Mouse (Mus musculus): ENCODE data around the gene Olfr720. TPM values are rescaled to one million over a fixed set of nuclear protein-coding genes. Genes with fewer than 3 reads are reported as not detected.

Gene Olfr720
- polyA plus RNA-seq (2015; fragmentation: Nextera tagmentation; extraction: Ambion mirVana): not detected in 2 replicates

DNA sequence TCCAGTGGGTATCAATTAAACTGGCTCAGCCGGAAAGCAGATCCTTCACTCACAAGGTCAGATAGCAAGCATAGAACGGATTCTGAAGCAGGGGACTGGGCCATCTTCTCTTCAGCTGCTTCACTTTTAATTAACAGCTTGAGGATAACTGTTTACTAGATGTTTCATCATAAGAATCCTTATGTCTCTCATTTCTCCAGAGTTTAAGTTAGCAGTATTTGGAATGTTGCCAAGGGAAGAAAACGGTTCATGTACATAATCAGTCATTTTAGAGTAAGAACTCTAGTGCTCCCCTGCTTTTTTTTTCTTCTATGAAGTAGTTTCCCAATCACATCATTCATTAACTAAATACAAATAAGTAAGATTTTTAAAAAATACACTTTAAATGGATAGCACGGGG lies at the start of gene Olfr720:
Gene Olfr720 (minus strand): TSS at position 101 of the 400 bp plus-strand sequence.
- Histone ChIP-seq H3K36me3 (ENCODE audit: insufficient read depth, low read length) (no peaks in the 10 kb centered on the region), H3K9me3 (ENCODE audit: low read length) (no peaks in the 10 kb centered on the region), H3K4me2 (replicated peaks; ENCODE audit: low read depth, low read length) (no peak within 1 kb of the TSS), H3K9ac (replicated peaks; ENCODE audit: low read depth) (no peak within 1 kb of the TSS), H3K27ac (ENCODE audit: low read length) (no peak within 1 kb of the TSS), H3K27me3 (replicated peaks; ENCODE audit: insufficient read depth, low read length) (no peaks in the 10 kb centered on the region), H3K4me3 (ENCODE audit: low read depth, low read length) (no peak within 1 kb of the TSS), H3K4me1 (ENCODE audit: insufficient read depth, low read depth, low read length) (no peaks in the 10 kb centered on the region)
- TF ChIP-seq CTCF (IDR thresholded peaks at IDR 0.05) (no peak), EP300 (IDR thresholded peaks at IDR 0.05) (no peak)
- 54% methylated on average over 4 of the region's 4 CpGs for WGBS
- ATAC-seq: no peak
- DNase-seq (ENCODE audit: low spot score): no peak

Other genes with a start within 250 kb of the Olfr720 start
- gene Atxn7, start 225.4 kb downstream of the Olfr720 start, polyA plus RNA-seq (2015; fragmentation: Nextera tagmentation; extraction: Ambion mirVana): 4.3 and 4.9 TPM in 2 replicates
- gene Thoc7, start 225.0 kb downstream of the Olfr720 start, polyA plus RNA-seq (2015; fragmentation: Nextera tagmentation; extraction: Ambion mirVana): 116 and 117 TPM in 2 replicates
- gene Psmd6, start 65.9 kb downstream of the Olfr720 start, polyA plus RNA-seq (2015; fragmentation: Nextera tagmentation; extraction: Ambion mirVana): 130 and 132 TPM in 2 replicates
- gene Olfr31, start 136.0 kb upstream of the Olfr720 start, polyA plus RNA-seq (2015; fragmentation: Nextera tagmentation; extraction: Ambion mirVana): not detected in 2 replicates
- 12.2 and 14.3 TPM in 2 replicates for gene Il3ra, start 159.4 kb upstream of the Olfr720 start, polyA plus RNA-seq (2015; fragmentation: Nextera tagmentation; extraction: Ambion mirVana)
- gene Olfr721-ps1, start 214.5 kb upstream of the Olfr720 start, polyA plus RNA-seq (2015; fragmentation: Nextera tagmentation; extraction: Ambion mirVana): not detected in 2 replicates

All from lung, postnatal 0 days (tissue).